Mouse (Mus musculus) midbrain, embryonic 11.5 days (tissue): ENCODE data around the gene Gm17660. TPM values are rescaled to one million over a fixed set of nuclear protein-coding genes. Genes with fewer than 3 reads are reported as not detected.

Experiments used
- ATAC-seq: fragments of 200-750 bp; cut with Nextera tagmentation; 2 replicates; pipeline ENCODE4 v1.8.0; 2017; ENCODE audit warnings: moderate TSS enrichment, moderate library complexity; ENCODE audit not compliant: low FRiP score
- DNase-seq: peaks from one replicate; pipeline ENCODE4 v3.0.0; 2015; ENCODE audit warnings: low spot score; ENCODE audit errors: missing footprints
- H3K27ac ChIP-seq: fragments of 300-500 bp; sonication (generic); 2 replicates; pipeline ENCODE4 v1.5.1; 2014; ENCODE audit warnings: low read depth, low read length
- H3K27me3 ChIP-seq: fragments of 300-500 bp; sonication (generic); 2 replicates; pipeline ENCODE4 v1.6.1; 2014; ENCODE audit warnings: mild to moderate bottlenecking, low read length, moderate library complexity, mixed read lengths; ENCODE audit not compliant: control insufficient read depth, insufficient read depth
- H3K36me3 ChIP-seq: fragments of 300-500 bp; sonication (generic); 2 replicates; pipeline ENCODE4 v1.6.1; 2014; ENCODE audit warnings: mild to moderate bottlenecking, low read length, moderate library complexity, mixed read lengths; ENCODE audit not compliant: control insufficient read depth, insufficient read depth
- H3K4me1 ChIP-seq: fragments of 300-500 bp; sonication (generic); 2 replicates; pipeline ENCODE4 v1.6.1; 2014; ENCODE audit warnings: low read length; ENCODE audit not compliant: control insufficient read depth, insufficient read depth
- H3K4me2 ChIP-seq: fragments of 300-500 bp; sonication (generic); 2 replicates; pipeline ENCODE4 v1.6.1; 2014; ENCODE audit warnings: mild to moderate bottlenecking, moderate library complexity
- H3K4me3 ChIP-seq: fragments of 300-500 bp; sonication (generic); 2 replicates; pipeline ENCODE4 v1.5.1; 2014; ENCODE audit warnings: low read depth, low read length
- H3K9ac ChIP-seq: fragments of 300-500 bp; sonication (generic); 2 replicates; pipeline ENCODE4 v1.6.1; 2014; ENCODE audit warnings: low read length
- H3K9me3 ChIP-seq: fragments of 300-500 bp; sonication (generic); 2 replicates; pipeline ENCODE4 v1.6.1; 2016; ENCODE audit warnings: low read length; ENCODE audit not compliant: control insufficient read depth
- whole genome bisulfite sequencing: fragments of 180-500 bp; shearing (Covaris S2); extraction: QIAGEN DNeasy Blood & Tissue Kit; methylation state at CpG from one replicate; pipeline ENCODE4 v1.1.7; 2014; 5-methylcytosine and 5-hydroxymethylcytosine counted together
- polyA plus RNA-seq: library from polyadenylated mRNA; unstranded; fragments of >200 nt; fragmentation: Nextera tagmentation; extraction: Ambion mirVana; gene quantifications from 2 replicates; pipeline ENCODE4 v1.2.1, GENCODE M21; 2014

The Gm17660 gene
- polyA plus RNA-seq, 1 experiment from 2014 or later, result 0.29 TPM

- Histone ChIP-seq H3K9ac (no peak overlapping the region), H3K27me3 (no peaks in the 10 kb centered on the region; the same call in 1 of the 2 replicates), H3K9me3 (no peaks in the 10 kb centered on the region), H3K4me2 (no peak overlapping the region), H3K4me1 (peaks cover 11% of the 10 kb centered on the region), H3K36me3 (no peaks in the 10 kb centered on the region), H3K4me3 (no peak overlapping the region), H3K27ac (no peak overlapping the region)
- WGBS, result 82% methylated on average over 4 of the region's 4 CpGs
- DNase-seq (no peak), ATAC-seq (no peak)
Observed at GRCm38 (mm10) chr5:104071048-104071447, 6.4 kb downstream of the Gm17660 start.

- no peak for DNase-seq
- no peak overlapping the region for H3K4me2 ChIP-seq
- H3K27me3 ChIP-seq, result no peaks in the 10 kb centered on the region; the same call in 1 of the 2 replicates
- H3K9ac ChIP-seq, result no peak overlapping the region
- H3K4me3 ChIP-seq, result no peak overlapping the region
- H3K4me1 ChIP-seq, result peaks cover 9% of the 10 kb centered on the region
- H3K9me3 ChIP-seq, result no peaks in the 10 kb centered on the region
- ATAC-seq, result no peak
- 84% methylated on average over 7 of the region's 7 CpGs for WGBS
- no peak overlapping the region for H3K27ac ChIP-seq
- no peaks in the 10 kb centered on the region for H3K36me3 ChIP-seq
Observed at GRCm38 (mm10) chr5:104068751-104069150, 8.7 kb downstream of the Gm17660 start.

- Histone ChIP-seq H3K4me1 (no peaks in the 10 kb centered on the region), H3K9ac (no peak overlapping the region), H3K36me3 (no peaks in the 10 kb centered on the region; the same call in 1 of the 2 replicates), H3K27me3 (no peaks in the 10 kb centered on the region), H3K4me2 (no peak overlapping the region), H3K4me3 (no peak overlapping the region), H3K27ac (no peak overlapping the region), H3K9me3 (no peaks in the 10 kb centered on the region)
- no peak for ATAC-seq
- WGBS, result 86% methylated on average over 11 of the region's 11 CpGs
- DNase-seq, result no peak
Observed at GRCm38 (mm10) chr5:104062773-104063551, 14.4 kb downstream of the Gm17660 start.

- no peaks in the 10 kb centered on the region for H3K4me1 ChIP-seq
- no peak overlapping the region for H3K4me2 ChIP-seq
- H3K27ac ChIP-seq, result no peak overlapping the region
- no peaks in the 10 kb centered on the region for H3K27me3 ChIP-seq
- WGBS, result 74% methylated on average over 13 of the region's 13 CpGs
- DNase-seq, result no peak
- no peaks in the 10 kb centered on the region; the same call in 1 of the 2 replicates for H3K36me3 ChIP-seq
- ATAC-seq, result no peak
- no peak overlapping the region for H3K4me3 ChIP-seq
- H3K9ac ChIP-seq, result no peak overlapping the region
- H3K9me3 ChIP-seq, result no peaks in the 10 kb centered on the region
Observed at GRCm38 (mm10) chr5:104061936-104062772, 15.3 kb downstream of the Gm17660 start.

GRCm38 (mm10) chr5:104060429-104060828 lies 17.0 kb downstream of the Gm17660 start:
- 93% methylated on average over 5 of the region's 5 CpGs for WGBS
- H3K9ac ChIP-seq, result no peak overlapping the region
- DNase-seq, result no peak

GRCm38 (mm10) chr5:104059628-104060027 lies 17.8 kb downstream of the Gm17660 start:
- no peaks in the 10 kb centered on the region for H3K4me1 ChIP-seq
- no peaks in the 10 kb centered on the region for H3K9me3 ChIP-seq
- ATAC-seq (no peak), DNase-seq (no peak)
- H3K9ac ChIP-seq, result no peak overlapping the region
- no peak overlapping the region for H3K4me3 ChIP-seq
- H3K36me3 ChIP-seq, result no peaks in the 10 kb centered on the region; the same call in 1 of the 2 replicates
- H3K27me3 ChIP-seq, result no peaks in the 10 kb centered on the region
- no peak overlapping the region for H3K27ac ChIP-seq
- 84% methylated on average over 9 of the region's 9 CpGs for WGBS
- H3K4me2 ChIP-seq, result no peak overlapping the region

More at GRCm38 (mm10) chr5:104060429-104060828, 17.0 kb downstream of the Gm17660 start:
- H3K9me3 ChIP-seq, result no peaks in the 10 kb centered on the region
- no peaks in the 10 kb centered on the region; the same call in 1 of the 2 replicates for H3K36me3 ChIP-seq
- H3K27ac ChIP-seq, result no peak overlapping the region
- no peaks in the 10 kb centered on the region for H3K4me1 ChIP-seq
- no peak for ATAC-seq
- no peak overlapping the region for H3K4me2 ChIP-seq
- H3K4me3 ChIP-seq, result no peak overlapping the region
- no peaks in the 10 kb centered on the region for H3K27me3 ChIP-seq

- Histone ChIP-seq H3K27me3 (no peaks in the 10 kb centered on the region), H3K36me3 (no peaks in the 10 kb centered on the region; the same call in 1 of the 2 replicates), H3K4me1 (no peaks in the 10 kb centered on the region), H3K4me3 (no peak overlapping the region), H3K9ac (no peak overlapping the region), H3K4me2 (no peak overlapping the region), H3K27ac (no peak overlapping the region), H3K9me3 (no peaks in the 10 kb centered on the region)
- DNase-seq, result no peak
- ATAC-seq, result 0 out of 2 replicates have a peak, but pooled peaks have one; percentile 9
- 62% methylated on average over 15 of the region's 15 CpGs for WGBS
Observed at GRCm38 (mm10) chr5:104058021-104058420, 19.4 kb downstream of the Gm17660 start.

- ATAC-seq (no peak), DNase-seq (no peak)
- no peaks in the 10 kb centered on the region for H3K27me3 ChIP-seq
- no peak overlapping the region for H3K4me3 ChIP-seq
- WGBS, result 92% methylated on average over 7 of the region's 7 CpGs
- no peaks in the 10 kb centered on the region for H3K9me3 ChIP-seq
- H3K4me2 ChIP-seq, result no peak overlapping the region
- no peaks in the 10 kb centered on the region for H3K4me1 ChIP-seq
- H3K27ac ChIP-seq, result no peak overlapping the region
- peaks cover 6% of the 10 kb centered on the region for H3K36me3 ChIP-seq
- H3K9ac ChIP-seq, result no peak overlapping the region
Observed at GRCm38 (mm10) chr5:104056295-104056694, 21.1 kb downstream of the Gm17660 start.

- H3K9ac ChIP-seq, result no peak overlapping the region
- no peak overlapping the region for H3K4me3 ChIP-seq
- ATAC-seq (no peak), DNase-seq (no peak)
- H3K9me3 ChIP-seq, result no peaks in the 10 kb centered on the region
- WGBS, result 91% methylated on average over 4 of the region's 4 CpGs
- H3K4me1 ChIP-seq, result no peaks in the 10 kb centered on the region
- peaks cover 10% of the 10 kb centered on the region for H3K36me3 ChIP-seq
- H3K4me2 ChIP-seq, result no peak overlapping the region
- no peaks in the 10 kb centered on the region for H3K27me3 ChIP-seq
- H3K27ac ChIP-seq, result no peak overlapping the region
Observed at GRCm38 (mm10) chr5:104055816-104056215, 21.6 kb downstream of the Gm17660 start.
